ENCODE assay signal across 22 mouse cellular contexts in genomic region chr7:118274851-118275250, GRCm38 (mm10). TPM values are rescaled to one million over a fixed set of nuclear protein-coding genes. Genes with fewer than 3 reads are reported as not detected.
DNase-seq lines count a peak whose midpoint lies in the region; ATAC-seq lines count a peak whose summit lies in the region.
"Had no signal": no experiment of that assay in that cellular context is flagged by ENCODE, and none has a peak within 500 bp of the region (broad histone marks: within the 10 kb centered on the region; RNA-seq: fewer than 3 reads in every experiment).

No protein-coding gene starts in this region.

- ATAC-seq in erythroid progenitor cell, adult 5-6 weeks (replicated peaks; ENCODE audit: low FRiP score, poor library complexity, severe bottlenecking): no peak
- no peak for ATAC-seq in megakaryocyte-erythroid progenitor cell, adult 5-6 weeks (replicated peaks; ENCODE audit: low FRiP score, low TSS enrichment, poor library complexity, severe bottlenecking)
- ATAC-seq: forebrain, embryonic 16.5 days; intestine, embryonic 16.5 days; liver, embryonic 12.5 days had no signal

- peak; percentile 41 for DNase-seq in CD4-positive, CD25-positive, alpha-beta regulatory T cell, adult 2 months (ENCODE audit: low read depth, low spot score)
- peak; percentile 19 for DNase-seq in T-cell, adult 2 months (ENCODE audit: low spot score)
- DNase-seq in thymus, adult 18-20 months: peak; percentile 45 to 65
- peak; percentile 63 for DNase-seq in thymus, postnatal 25 days
- no peak for DNase-seq in right cerebral cortex, postnatal 14 days
- DNase-seq: adrenal gland, postnatal 10 days; cerebellum, adult 8-10 months; heart, adult 11 months; heart, postnatal 36 days; kidney, adult 8-10 months; kidney, postnatal 10 days; layer of hippocampus, postnatal 36 days; left cerebral cortex, postnatal 4 days; liver, postnatal 0 days; midbrain, embryonic 14.5 days; right cerebral cortex, adult 18-20 months; right cerebral cortex, postnatal 4 days had no signal

RNA-seq across cellular contexts. Expression of gene Smg1, which starts 31.4 kb away (rescaled TPM):
- total RNA-seq in erythroid progenitor cell, adult 5-6 weeks (2015; ENCODE audit: low replicate concordance): 46.1 and 69.6 TPM in 2 replicates
- total RNA-seq in erythroid progenitor cell, adult 5-6 weeks (2017; ENCODE audit: low replicate concordance): 39.5 and 49.2 TPM in 2 replicates
- total RNA-seq in megakaryocyte-erythroid progenitor cell, adult 5-6 weeks (2014; fragmentation: Nextera tagmentation): 61.5 and 75.3 TPM in 2 replicates
- 34.4 and 52.1 TPM in 2 replicates for total RNA-seq in megakaryocyte-erythroid progenitor cell, adult 5-6 weeks (2017)
